Mouse (Mus musculus): ENCODE results near the gene Tmem176a. TPM values are rescaled to one million over a fixed set of nuclear protein-coding genes. Genes with fewer than 3 reads are reported as not detected.

The Tmem176a gene
- polyA plus RNA-seq, 1 experiment: 11.0 TPM

- no peaks in the 10 kb centered on the region for H3K4me1 ChIP-seq (ENCODE audit: control insufficient read depth, insufficient read depth, low read length)
- no peaks in the 10 kb centered on the region; the same call in 1 of the 2 replicates for H3K27me3 ChIP-seq (ENCODE audit: control insufficient read depth, insufficient read depth, low read length)
- no peak overlapping the region for H3K27ac ChIP-seq (ENCODE audit: insufficient read depth, low read length)
- whole genome bisulfite sequencing: 98% methylated on average over 2 of the region's 2 CpGs
- TF ChIP-seq CTCF (IDR thresholded peaks at IDR 0.05; ENCODE audit: borderline replicate concordance, insufficient read depth, low read depth, low read length) (no peak), POLR2A (IDR thresholded peaks at IDR 0.05; ENCODE audit: borderline replicate concordance, insufficient read depth, low read length) (no peak)
- no peak for DNase-seq
- H3K4me3 ChIP-seq (replicated peaks; ENCODE audit: insufficient read depth, low read depth, low read length): no peak overlapping the region
Observed at GRCm38 (mm10) chr6:48854155-48854554, 13.4 kb downstream of the Tmem176a start.

GRCm38 (mm10) chr6:48857613-48858302 lies 17.0 kb downstream of the Tmem176a start:
- TF ChIP-seq POLR2A (IDR thresholded peaks at IDR 0.05; ENCODE audit: borderline replicate concordance, insufficient read depth, low read length): no peak
- TF ChIP-seq CTCF (IDR thresholded peaks at IDR 0.05; ENCODE audit: borderline replicate concordance, insufficient read depth, low read depth, low read length): no peak
- 62% methylated on average over 8 of the region's 8 CpGs for WGBS

GRCm38 (mm10) chr6:48860130-48860815 lies 19.6 kb downstream of the Tmem176a start:
- Histone ChIP-seq H3K27me3 (ENCODE audit: control insufficient read depth, insufficient read depth, low read length) (no peaks in the 10 kb centered on the region), H3K4me3 (replicated peaks; ENCODE audit: insufficient read depth, low read depth, low read length) (no peak overlapping the region), H3K4me1 (ENCODE audit: control insufficient read depth, insufficient read depth, low read length) (0 out of 2 replicates have a peak, but pooled peaks cover 2% of the 10 kb centered on the region), H3K27ac (ENCODE audit: insufficient read depth, low read length) (no peak overlapping the region)
- DNase-seq: no peak
- TF ChIP-seq CTCF (IDR thresholded peaks at IDR 0.05; ENCODE audit: borderline replicate concordance, insufficient read depth, low read depth, low read length): peak; percentile 38; the same call in 1 of the 2 replicates
- no peak for TF ChIP-seq POLR2A (IDR thresholded peaks at IDR 0.05; ENCODE audit: borderline replicate concordance, insufficient read depth, low read length)
- WGBS: 17% methylated on average over 23 of the region's 23 CpGs

More at GRCm38 (mm10) chr6:48857613-48858302, 17.0 kb downstream of the Tmem176a start:
- no peak overlapping the region for H3K27ac ChIP-seq (ENCODE audit: insufficient read depth, low read length)
- no peaks in the 10 kb centered on the region for H3K27me3 ChIP-seq (ENCODE audit: control insufficient read depth, insufficient read depth, low read length)
- 0 out of 2 replicates have a peak, but pooled peaks cover 2% of the 10 kb centered on the region for H3K4me1 ChIP-seq (ENCODE audit: control insufficient read depth, insufficient read depth, low read length)
- H3K4me3 ChIP-seq (replicated peaks; ENCODE audit: insufficient read depth, low read depth, low read length): no peak overlapping the region
- DNase-seq: no peak

- no peak for TF ChIP-seq POLR2A (IDR thresholded peaks at IDR 0.05; ENCODE audit: borderline replicate concordance, insufficient read depth, low read length)
- TF ChIP-seq CTCF (IDR thresholded peaks at IDR 0.05; ENCODE audit: borderline replicate concordance, insufficient read depth, low read depth, low read length): no peak
- 92% methylated on average over 1 of the region's 1 CpGs for WGBS
- no peak overlapping the region for H3K27ac ChIP-seq (ENCODE audit: insufficient read depth, low read length)
- no peak for DNase-seq
- no peaks in the 10 kb centered on the region for H3K27me3 ChIP-seq (ENCODE audit: control insufficient read depth, insufficient read depth, low read length)
- no peak overlapping the region for H3K4me3 ChIP-seq (replicated peaks; ENCODE audit: insufficient read depth, low read depth, low read length)
- H3K4me1 ChIP-seq (ENCODE audit: control insufficient read depth, insufficient read depth, low read length): 0 out of 2 replicates have a peak, but pooled peaks cover 2% of the 10 kb centered on the region
Observed at GRCm38 (mm10) chr6:48860851-48861250, 20.1 kb downstream of the Tmem176a start.

GRCm38 (mm10) chr6:48861616-48862280 lies 21.0 kb downstream of the Tmem176a start:
- no peak overlapping the region for H3K27ac ChIP-seq (ENCODE audit: insufficient read depth, low read length)
- WGBS: 29% methylated on average over 12 of the region's 12 CpGs

GRCm38 (mm10) chr6:48862816-48863215 lies 22.1 kb downstream of the Tmem176a start:
- TF ChIP-seq POLR2A (IDR thresholded peaks at IDR 0.05; ENCODE audit: borderline replicate concordance, insufficient read depth, low read length): no peak
- no peak for TF ChIP-seq CTCF (IDR thresholded peaks at IDR 0.05; ENCODE audit: borderline replicate concordance, insufficient read depth, low read depth, low read length)
- DNase-seq: no peak
- 71% methylated on average over 4 of the region's 4 CpGs for WGBS
- Histone ChIP-seq H3K27me3 (ENCODE audit: control insufficient read depth, insufficient read depth, low read length) (no peaks in the 10 kb centered on the region), H3K4me1 (ENCODE audit: control insufficient read depth, insufficient read depth, low read length) (0 out of 2 replicates have a peak, but pooled peaks cover 2% of the 10 kb centered on the region), H3K27ac (ENCODE audit: insufficient read depth, low read length) (no peak overlapping the region), H3K4me3 (replicated peaks; ENCODE audit: insufficient read depth, low read depth, low read length) (no peak overlapping the region)

More at GRCm38 (mm10) chr6:48861616-48862280, 21.0 kb downstream of the Tmem176a start:
- no peak for DNase-seq
- no peak overlapping the region for H3K4me3 ChIP-seq (replicated peaks; ENCODE audit: insufficient read depth, low read depth, low read length)
- H3K4me1 ChIP-seq (ENCODE audit: control insufficient read depth, insufficient read depth, low read length): 0 out of 2 replicates have a peak, but pooled peaks cover 2% of the 10 kb centered on the region
- no peaks in the 10 kb centered on the region for H3K27me3 ChIP-seq (ENCODE audit: control insufficient read depth, insufficient read depth, low read length)
- no peak for TF ChIP-seq CTCF (IDR thresholded peaks at IDR 0.05; ENCODE audit: borderline replicate concordance, insufficient read depth, low read depth, low read length)
- TF ChIP-seq POLR2A (IDR thresholded peaks at IDR 0.05; ENCODE audit: borderline replicate concordance, insufficient read depth, low read length): no peak

- Histone ChIP-seq H3K4me3 (replicated peaks; ENCODE audit: insufficient read depth, low read depth, low read length) (no peak overlapping the region), H3K27me3 (ENCODE audit: control insufficient read depth, insufficient read depth, low read length) (no peaks in the 10 kb centered on the region), H3K27ac (ENCODE audit: insufficient read depth, low read length) (no peak overlapping the region), H3K4me1 (ENCODE audit: control insufficient read depth, insufficient read depth, low read length) (0 out of 2 replicates have a peak, but pooled peaks cover 2% of the 10 kb centered on the region)
- 72% methylated on average over 7 of the region's 7 CpGs for WGBS
- TF ChIP-seq POLR2A (IDR thresholded peaks at IDR 0.05; ENCODE audit: borderline replicate concordance, insufficient read depth, low read length) (no peak), CTCF (IDR thresholded peaks at IDR 0.05; ENCODE audit: borderline replicate concordance, insufficient read depth, low read depth, low read length) (no peak)
- no peak for DNase-seq
Observed at GRCm38 (mm10) chr6:48863488-48863887, 22.8 kb downstream of the Tmem176a start.

All from cerebellum, adult 2 months (tissue).